Mouse (Mus musculus): ENCODE data around the gene Echdc3. TPM values are rescaled to one million over a fixed set of nuclear protein-coding genes. Genes with fewer than 3 reads are reported as not detected.

Gene Echdc3
- polyA plus RNA-seq, 1 experiment = 1.0 TPM

GRCm38 (mm10) chr2:6189675-6189998, 23.2 kb downstream of the Echdc3 start:
- H3K4me1 ChIP-seq (ENCODE audit: control insufficient read depth, insufficient read depth, insufficient read length, low read length) = no peaks in the 10 kb centered on the region
- 85% methylated on average over 2 of the region's 2 CpGs for WGBS
- H3K27me3 ChIP-seq (ENCODE audit: control insufficient read depth, insufficient read depth, low read length) = no peaks in the 10 kb centered on the region
- no peak overlapping the region for H3K4me3 ChIP-seq (ENCODE audit: low read depth, low read length)
- H3K27ac ChIP-seq (ENCODE audit: insufficient read depth, low read depth, low read length) = no peak overlapping the region
- no peak for TF ChIP-seq POLR2A (IDR thresholded peaks at IDR 0.05; ENCODE audit: low read depth, low read length)
- TF ChIP-seq CTCF (IDR thresholded peaks at IDR 0.05; ENCODE audit: extremely low read depth, insufficient read length, insufficient replicate concordance, low read depth, low read length) = no peak
- H3K36me3 ChIP-seq (ENCODE audit: control insufficient read depth, insufficient read depth, low read length) = no peaks in the 10 kb centered on the region

GRCm38 (mm10) chr2:6188891-6189674, 23.8 kb downstream of the Echdc3 start:
- Histone ChIP-seq H3K27me3 (ENCODE audit: control insufficient read depth, insufficient read depth, low read length) (no peaks in the 10 kb centered on the region), H3K4me3 (ENCODE audit: low read depth, low read length) (no peak overlapping the region), H3K27ac (ENCODE audit: insufficient read depth, low read depth, low read length) (no peak overlapping the region), H3K4me1 (ENCODE audit: control insufficient read depth, insufficient read depth, insufficient read length, low read length) (no peaks in the 10 kb centered on the region), H3K36me3 (ENCODE audit: control insufficient read depth, insufficient read depth, low read length) (no peaks in the 10 kb centered on the region)
- TF ChIP-seq POLR2A (IDR thresholded peaks at IDR 0.05; ENCODE audit: low read depth, low read length) = no peak
- TF ChIP-seq CTCF (IDR thresholded peaks at IDR 0.05; ENCODE audit: extremely low read depth, insufficient read length, insufficient replicate concordance, low read depth, low read length) = no peak
- WGBS = 83% methylated on average over 11 of the region's 11 CpGs

DNA sequence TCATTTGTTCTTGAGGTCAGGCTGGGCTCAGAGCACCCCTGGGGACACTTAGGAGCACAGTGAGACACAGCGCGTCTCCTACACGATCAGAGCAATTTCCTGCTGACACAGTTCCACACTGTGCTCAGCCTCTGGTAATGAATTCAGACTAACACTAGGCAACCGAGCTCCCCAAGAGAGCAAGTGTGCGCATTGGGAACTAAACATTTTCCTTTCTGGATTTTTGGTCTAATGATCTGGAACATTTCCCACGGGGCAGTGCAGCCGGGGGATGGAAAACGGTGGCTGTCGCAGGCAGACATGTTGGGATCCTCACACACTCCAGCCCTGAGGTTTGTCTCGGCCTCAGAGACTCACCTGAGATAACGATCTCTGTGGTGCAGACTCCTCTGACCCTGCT, 25.4 kb downstream of the Echdc3 start:
- TF ChIP-seq POLR2A (IDR thresholded peaks at IDR 0.05; ENCODE audit: low read depth, low read length) = no peak
- TF ChIP-seq CTCF (IDR thresholded peaks at IDR 0.05; ENCODE audit: extremely low read depth, insufficient read length, insufficient replicate concordance, low read depth, low read length) = no peak
- no peaks in the 10 kb centered on the region for H3K36me3 ChIP-seq (ENCODE audit: control insufficient read depth, insufficient read depth, low read length)
- no peaks in the 10 kb centered on the region for H3K4me1 ChIP-seq (ENCODE audit: control insufficient read depth, insufficient read depth, insufficient read length, low read length)

GRCm38 (mm10) chr2:6186913-6187312, 25.9 kb downstream of the Echdc3 start:
- WGBS = 60% methylated on average over 4 of the region's 4 CpGs
- no peaks in the 10 kb centered on the region for H3K36me3 ChIP-seq (ENCODE audit: control insufficient read depth, insufficient read depth, low read length)
- no peak overlapping the region for H3K27ac ChIP-seq (ENCODE audit: insufficient read depth, low read depth, low read length)
- no peak for TF ChIP-seq POLR2A (IDR thresholded peaks at IDR 0.05; ENCODE audit: low read depth, low read length)
- TF ChIP-seq CTCF (IDR thresholded peaks at IDR 0.05; ENCODE audit: extremely low read depth, insufficient read length, insufficient replicate concordance, low read depth, low read length) = no peak
- no peak overlapping the region for H3K4me3 ChIP-seq (ENCODE audit: low read depth, low read length)
- H3K27me3 ChIP-seq (ENCODE audit: control insufficient read depth, insufficient read depth, low read length) = no peaks in the 10 kb centered on the region
- no peaks in the 10 kb centered on the region for H3K4me1 ChIP-seq (ENCODE audit: control insufficient read depth, insufficient read depth, insufficient read length, low read length)

More for the DNA sequence above, 25.4 kb downstream of the Echdc3 start:
- Histone ChIP-seq H3K27ac (ENCODE audit: insufficient read depth, low read depth, low read length) (no peak overlapping the region), H3K27me3 (ENCODE audit: control insufficient read depth, insufficient read depth, low read length) (no peaks in the 10 kb centered on the region), H3K4me3 (ENCODE audit: low read depth, low read length) (no peak overlapping the region)
- 77% methylated on average over 11 of the region's 11 CpGs for WGBS

- no peaks in the 10 kb centered on the region for H3K4me1 ChIP-seq (ENCODE audit: control insufficient read depth, insufficient read depth, insufficient read length, low read length)
- TF ChIP-seq CTCF (IDR thresholded peaks at IDR 0.05; ENCODE audit: extremely low read depth, insufficient read length, insufficient replicate concordance, low read depth, low read length) (no peak), POLR2A (IDR thresholded peaks at IDR 0.05; ENCODE audit: low read depth, low read length) (no peak)
- no peaks in the 10 kb centered on the region for H3K27me3 ChIP-seq (ENCODE audit: control insufficient read depth, insufficient read depth, low read length)
- no peaks in the 10 kb centered on the region for H3K36me3 ChIP-seq (ENCODE audit: control insufficient read depth, insufficient read depth, low read length)
- no peak overlapping the region for H3K4me3 ChIP-seq (ENCODE audit: low read depth, low read length)
- WGBS = 93% methylated on average over 1 of the region's 1 CpGs
- no peak overlapping the region for H3K27ac ChIP-seq (ENCODE audit: insufficient read depth, low read depth, low read length)
These were observed 33.1 kb downstream of the Echdc3 start for GRCm38 (mm10) chr2:6179749-6180117.

DNA sequence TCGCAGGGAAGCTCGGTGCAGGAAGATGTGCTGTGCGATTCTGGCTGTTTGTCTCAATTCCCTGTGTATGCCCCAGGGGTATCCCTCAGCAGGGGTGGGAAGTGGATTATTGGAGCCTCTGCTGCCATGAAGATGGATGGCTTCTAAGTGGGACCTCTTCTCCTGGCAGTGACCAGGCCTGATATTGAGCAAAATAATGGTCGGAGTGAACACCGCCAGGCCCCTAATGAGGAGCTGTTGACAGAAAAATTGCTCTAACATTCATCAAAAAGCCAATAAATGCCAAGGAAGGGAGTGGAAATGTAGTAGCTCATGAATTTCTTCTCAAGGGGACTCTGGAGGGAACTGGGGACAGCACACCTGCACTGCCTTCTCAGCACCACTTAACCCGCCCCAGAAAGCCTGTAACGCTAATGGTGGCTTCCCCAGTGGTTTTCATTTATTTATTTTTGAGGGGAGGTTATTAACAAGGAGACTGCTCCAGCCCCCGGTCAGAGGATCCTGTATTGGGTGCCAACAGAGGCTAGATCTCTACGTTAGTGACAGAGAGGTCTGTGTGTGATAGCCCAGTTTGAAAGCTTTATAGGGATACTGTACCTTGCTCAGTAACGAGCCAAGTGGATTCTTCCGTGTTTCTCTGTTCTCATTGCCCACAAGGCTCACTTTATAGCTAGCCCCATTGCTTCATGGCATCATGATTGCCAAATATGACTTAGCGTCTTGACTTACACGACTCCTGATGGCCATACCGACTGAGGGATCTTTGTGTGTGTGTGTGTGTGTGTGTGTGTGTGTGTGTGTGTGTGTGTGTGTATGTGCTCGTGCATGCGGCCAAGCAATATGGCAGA, 33.7 kb downstream of the Echdc3 start:
- no peak overlapping the region for H3K27ac ChIP-seq (ENCODE audit: insufficient read depth, low read depth, low read length)

GRCm38 (mm10) chr2:6173013-6173412, 39.8 kb downstream of the Echdc3 start:
- no peak overlapping the region for H3K27ac ChIP-seq (ENCODE audit: insufficient read depth, low read depth, low read length)
- no peak overlapping the region for H3K4me3 ChIP-seq (ENCODE audit: low read depth, low read length)
- no peak for TF ChIP-seq CTCF (IDR thresholded peaks at IDR 0.05; ENCODE audit: extremely low read depth, insufficient read length, insufficient replicate concordance, low read depth, low read length)
- no peak for TF ChIP-seq POLR2A (IDR thresholded peaks at IDR 0.05; ENCODE audit: low read depth, low read length)
- no peaks in the 10 kb centered on the region for H3K36me3 ChIP-seq (ENCODE audit: control insufficient read depth, insufficient read depth, low read length)
- no peaks in the 10 kb centered on the region for H3K4me1 ChIP-seq (ENCODE audit: control insufficient read depth, insufficient read depth, insufficient read length, low read length)
- no peaks in the 10 kb centered on the region for H3K27me3 ChIP-seq (ENCODE audit: control insufficient read depth, insufficient read depth, low read length)
- 70% methylated on average over 3 of the region's 3 CpGs for WGBS

More for the DNA sequence above, 33.7 kb downstream of the Echdc3 start:
- Histone ChIP-seq H3K4me3 (ENCODE audit: low read depth, low read length) (no peak overlapping the region), H3K36me3 (ENCODE audit: control insufficient read depth, insufficient read depth, low read length) (no peaks in the 10 kb centered on the region), H3K4me1 (ENCODE audit: control insufficient read depth, insufficient read depth, insufficient read length, low read length) (no peaks in the 10 kb centered on the region), H3K27me3 (ENCODE audit: control insufficient read depth, insufficient read depth, low read length) (no peaks in the 10 kb centered on the region)
- no peak for TF ChIP-seq POLR2A (IDR thresholded peaks at IDR 0.05; ENCODE audit: low read depth, low read length)
- no peak for TF ChIP-seq CTCF (IDR thresholded peaks at IDR 0.05; ENCODE audit: extremely low read depth, insufficient read length, insufficient replicate concordance, low read depth, low read length)
- WGBS = 83% methylated on average over 16 of the region's 16 CpGs

Data from small intestine, adult 2 months (tissue).